Comparison of ENCODE assay signal across 9 mouse cellular contexts in genomic region chr17:5769776-5770175, GRCm38 (mm10).
DNase-seq lines count a peak whose midpoint lies in the region; ATAC-seq and TF ChIP-seq lines count a peak whose summit lies in the region.
"Had no signal": no experiment of that assay in that cellular context is flagged by ENCODE, and none has a peak within 500 bp of the region (broad histone marks: within the 10 kb centered on the region; RNA-seq: fewer than 3 reads in every experiment).

No protein-coding gene starts in this region.

- no peak for ATAC-seq in heart, embryonic 11.5 days (replicated peaks; ENCODE audit: insufficient number of reproducible peaks, low FRiP score, low TSS enrichment)
- no peak for ATAC-seq in embryonic facial prominence, embryonic 11.5 days (replicated peaks; ENCODE audit: insufficient number of reproducible peaks, low FRiP score, low TSS enrichment, low read depth)
- ATAC-seq in hindbrain, embryonic 16.5 days: no peak
- no peak for ATAC-seq in liver, embryonic 13.5 days (ENCODE audit: low read depth)
- no peak for ATAC-seq in neural tube, embryonic 15.5 days (ENCODE audit: low FRiP score)

- WGBS in heart, embryonic 11.5 days (ENCODE audit: insufficient replicate concordance): 49% methylated on average over 7 of the region's 7 CpGs
- WGBS in embryonic facial prominence, embryonic 11.5 days: 48% methylated on average over 7 of the region's 7 CpGs
- 35% methylated on average over 7 of the region's 7 CpGs for WGBS in hindbrain, embryonic 16.5 days
- WGBS in liver, embryonic 13.5 days (ENCODE audit: insufficient replicate concordance): 42% methylated on average over 7 of the region's 7 CpGs
- WGBS in neural tube, embryonic 15.5 days: 30% methylated on average over 7 of the region's 7 CpGs
- WGBS in thymus, adult 2 months: 2% methylated on average over 7 of the region's 7 CpGs

- TF ChIP-seq POLR2A in thymus, adult 2 months (IDR thresholded peaks at IDR 0.05; ENCODE audit: control insufficient read depth, extremely low read depth, insufficient read depth, low read length, poor library complexity): no peak

- peak overlapping the region; percentile 43 for H3K4me3 ChIP-seq in heart, embryonic 11.5 days (ENCODE audit: low read depth, low read length)
- H3K4me3 ChIP-seq in embryonic facial prominence, embryonic 11.5 days (ENCODE audit: low read depth, low read length): no peak overlapping the region; the same call in 1 of the 2 replicates
- H3K4me3 ChIP-seq in hindbrain, embryonic 16.5 days (ENCODE audit: low read length): peak overlapping the region; percentile 16; the same call in 1 of the 2 replicates
- 0 out of 2 replicates have a peak overlapping the region, but pooled peaks have one; percentile 20 for H3K4me3 ChIP-seq in liver, embryonic 13.5 days (replicated peaks)
- H3K4me3 ChIP-seq in neural tube, embryonic 15.5 days (replicated peaks): peak overlapping the region; percentile 34; the same call in 1 of the 2 replicates
- H3K4me3 ChIP-seq in thymus, adult 2 months (ENCODE audit: control insufficient read depth, insufficient read depth, low read length): no peak overlapping the region

- H3K36me3 ChIP-seq in heart, embryonic 11.5 days (ENCODE audit: control insufficient read depth, insufficient read depth, low read length): no peaks in the 10 kb centered on the region
- no peaks in the 10 kb centered on the region for H3K36me3 ChIP-seq in embryonic facial prominence, embryonic 11.5 days (replicated peaks; ENCODE audit: control insufficient read depth, insufficient read depth, low read depth, low read length)
- no peaks in the 10 kb centered on the region for H3K36me3 ChIP-seq in hindbrain, embryonic 16.5 days (ENCODE audit: control insufficient read depth, insufficient read depth, low read length)
- H3K36me3 ChIP-seq in liver, embryonic 13.5 days: no peaks in the 10 kb centered on the region
- H3K36me3 ChIP-seq in neural tube, embryonic 15.5 days: no peaks in the 10 kb centered on the region
- H3K36me3 ChIP-seq in thymus, adult 2 months (ENCODE audit: control insufficient read depth, insufficient read depth, low read length): no peaks in the 10 kb centered on the region
- H3K36me3 ChIP-seq: G1E had no signal

- H3K9me3 ChIP-seq in heart, embryonic 11.5 days (replicated peaks; ENCODE audit: control insufficient read depth, low read length): no peaks in the 10 kb centered on the region
- no peaks in the 10 kb centered on the region for H3K9me3 ChIP-seq in embryonic facial prominence, embryonic 11.5 days (replicated peaks; ENCODE audit: control insufficient read depth, low read length)
- H3K9me3 ChIP-seq in hindbrain, embryonic 16.5 days (ENCODE audit: control insufficient read depth, low read length): peaks cover 2% of the 10 kb centered on the region; the same call in 1 of the 2 replicates
- no peaks in the 10 kb centered on the region for H3K9me3 ChIP-seq in liver, embryonic 13.5 days (replicated peaks)
- no peaks in the 10 kb centered on the region for H3K9me3 ChIP-seq in neural tube, embryonic 15.5 days (replicated peaks)
- H3K9me3 ChIP-seq: G1E had no signal

- TF ChIP-seq CTCF in thymus, adult 2 months (IDR thresholded peaks at IDR 0.05; ENCODE audit: borderline replicate concordance, control insufficient read depth, extremely low read depth, insufficient read depth, low read length, poor library complexity): no peak

- peak overlapping the region; percentile 74 for H3K9ac ChIP-seq in heart, embryonic 11.5 days (ENCODE audit: low read depth, low read length)
- H3K9ac ChIP-seq in embryonic facial prominence, embryonic 11.5 days (replicated peaks; ENCODE audit: low read length): peak overlapping the region; percentile 39; the same call in 1 of the 2 replicates
- H3K9ac ChIP-seq in hindbrain, embryonic 16.5 days (ENCODE audit: low read depth, low read length): no peak overlapping the region
- H3K9ac ChIP-seq in liver, embryonic 13.5 days: no peak overlapping the region
- 0 out of 2 replicates have a peak overlapping the region, but pooled peaks have one; percentile 31 for H3K9ac ChIP-seq in neural tube, embryonic 15.5 days (replicated peaks)

- peak overlapping the region; percentile 73 for H3K4me2 ChIP-seq in heart, embryonic 11.5 days
- H3K4me2 ChIP-seq in embryonic facial prominence, embryonic 11.5 days (ENCODE audit: low read depth, low read length): peak overlapping the region; percentile 42
- H3K4me2 ChIP-seq in hindbrain, embryonic 16.5 days (ENCODE audit: low read length): peak overlapping the region; percentile 49
- peak overlapping the region; percentile 41; the same call in 1 of the 2 replicates for H3K4me2 ChIP-seq in liver, embryonic 13.5 days
- peak overlapping the region; percentile 62 for H3K4me2 ChIP-seq in neural tube, embryonic 15.5 days

- H3K27ac ChIP-seq in heart, embryonic 11.5 days (ENCODE audit: low read depth, low read length): peak overlapping the region; percentile 86
- peak overlapping the region; percentile 73 for H3K27ac ChIP-seq in embryonic facial prominence, embryonic 11.5 days (replicated peaks; ENCODE audit: low read depth, low read length)
- peak overlapping the region; percentile 3; the same call in 1 of the 2 replicates for H3K27ac ChIP-seq in hindbrain, embryonic 16.5 days (ENCODE audit: low read depth, low read length)
- H3K27ac ChIP-seq in liver, embryonic 13.5 days: no peak overlapping the region
- peak overlapping the region; percentile 64 for H3K27ac ChIP-seq in neural tube, embryonic 15.5 days (replicated peaks)
- H3K27ac ChIP-seq in thymus, adult 2 months (ENCODE audit: control insufficient read depth, insufficient read depth, low read length): no peak overlapping the region

- no peak for DNase-seq in heart, adult 8-10 months (ENCODE audit: low spot score)
- DNase-seq in embryonic facial prominence, embryonic 11.5 days (ENCODE audit: low spot score): no peak
- DNase-seq in liver, embryonic 13.5 days: no peak
- no peak for DNase-seq in left cerebral cortex, adult 18-20 months (ENCODE audit: low spot score in 2 of 2)
- no peak for DNase-seq in thymus, adult 2 months

- no peaks in the 10 kb centered on the region for H3K27me3 ChIP-seq in heart, embryonic 11.5 days (ENCODE audit: control insufficient read depth, insufficient read depth, low read length)
- no peaks in the 10 kb centered on the region for H3K27me3 ChIP-seq in embryonic facial prominence, embryonic 11.5 days (ENCODE audit: control insufficient read depth, insufficient read depth, low read length)
- H3K27me3 ChIP-seq in hindbrain, embryonic 16.5 days (replicated peaks; ENCODE audit: control insufficient read depth, insufficient read depth, low read length): no peaks in the 10 kb centered on the region
- peaks cover 12% of the 10 kb centered on the region; the same call in 1 of the 2 replicates for H3K27me3 ChIP-seq in liver, embryonic 13.5 days
- H3K27me3 ChIP-seq in neural tube, embryonic 15.5 days (replicated peaks): no peaks in the 10 kb centered on the region
- no peaks in the 10 kb centered on the region for H3K27me3 ChIP-seq in thymus, adult 2 months (ENCODE audit: control insufficient read depth, insufficient read depth, low read length)

- peaks cover 12% of the 10 kb centered on the region; the same call in 1 of the 2 replicates for H3K4me1 ChIP-seq in heart, embryonic 11.5 days (ENCODE audit: control insufficient read depth, insufficient read depth, low read length)
- no peaks in the 10 kb centered on the region for H3K4me1 ChIP-seq in embryonic facial prominence, embryonic 11.5 days (ENCODE audit: control insufficient read depth, insufficient read depth, low read length)
- peaks cover 7% of the 10 kb centered on the region for H3K4me1 ChIP-seq in hindbrain, embryonic 16.5 days (ENCODE audit: control insufficient read depth, insufficient read depth, low read depth, low read length)
- 0 out of 2 replicates have a peak, but pooled peaks cover 3% of the 10 kb centered on the region for H3K4me1 ChIP-seq in liver, embryonic 13.5 days (replicated peaks)
- peaks cover 19% of the 10 kb centered on the region for H3K4me1 ChIP-seq in neural tube, embryonic 15.5 days
- H3K4me1 ChIP-seq in thymus, adult 2 months (replicated peaks; ENCODE audit: control insufficient read depth, insufficient read depth, low read length): peaks cover 19% of the 10 kb centered on the region

Comparison
In these comparisons a context has a peak if more than half of its experiments do, and no peak if none do; other contexts are left out.
1. H3K27ac ChIP-seq: peak in heart, embryonic 11.5 days (single experiment), embryonic facial prominence, embryonic 11.5 days (single experiment), hindbrain, embryonic 16.5 days (single experiment) and neural tube, embryonic 15.5 days (single experiment); none in liver, embryonic 13.5 days (single experiment) and thymus, adult 2 months (single experiment).
2. H3K4me3 ChIP-seq: peak in heart, embryonic 11.5 days (single experiment), hindbrain, embryonic 16.5 days (single experiment), liver, embryonic 13.5 days (single experiment) and neural tube, embryonic 15.5 days (single experiment); none in embryonic facial prominence, embryonic 11.5 days (single experiment) and thymus, adult 2 months (single experiment).
3. H3K9ac ChIP-seq: peak in heart, embryonic 11.5 days (single experiment), embryonic facial prominence, embryonic 11.5 days (single experiment) and neural tube, embryonic 15.5 days (single experiment); none in hindbrain, embryonic 16.5 days (single experiment) and liver, embryonic 13.5 days (single experiment).
4. Peak in every context shown above with its lines, with median percentiles within 50 percentile points of each other: H3K4me2 ChIP-seq.